Mouse (Mus musculus): ENCODE data around the gene Kif6. TPM values are rescaled to one million over a fixed set of nuclear protein-coding genes. Genes with fewer than 3 reads are reported as not detected.
A peak's percentile ranks its signal among the peaks of the same experiment; 100 is the strongest.

Kif6 gene
- polyA plus RNA-seq, 1 experiment from 2014 or later: 3.1 TPM

GRCm38 (mm10) chr17:49951856-49952607 is 337.1 kb downstream of the Kif6 start:
- Histone ChIP-seq H3K9me3 (replicated peaks; ENCODE audit: control insufficient read depth, low read length) (no peaks in the 10 kb centered on the region), H3K36me3 (replicated peaks; ENCODE audit: control insufficient read depth, insufficient read depth, low read depth, low read length) (no peaks in the 10 kb centered on the region), H3K4me3 (ENCODE audit: low read depth, low read length) (no peak overlapping the region), H3K27me3 (ENCODE audit: control insufficient read depth, insufficient read depth, low read length) (no peaks in the 10 kb centered on the region), H3K4me1 (ENCODE audit: control insufficient read depth, insufficient read depth, low read length) (no peaks in the 10 kb centered on the region), H3K4me2 (ENCODE audit: low read depth, low read length) (no peak overlapping the region), H3K9ac (replicated peaks; ENCODE audit: low read length) (no peak overlapping the region), H3K27ac (replicated peaks; ENCODE audit: low read depth, low read length) (no peak overlapping the region)
- ATAC-seq (replicated peaks; ENCODE audit: insufficient number of reproducible peaks, low FRiP score, low TSS enrichment, low read depth): no peak
- DNase-seq (ENCODE audit: low spot score): peak; percentile 16
- WGBS: 49% methylated on average over 22 of the region's 22 CpGs

- H3K36me3 ChIP-seq (replicated peaks; ENCODE audit: control insufficient read depth, insufficient read depth, low read depth, low read length): no peaks in the 10 kb centered on the region
- H3K27me3 ChIP-seq (ENCODE audit: control insufficient read depth, insufficient read depth, low read length): no peaks in the 10 kb centered on the region
- no peak overlapping the region for H3K4me3 ChIP-seq (ENCODE audit: low read depth, low read length)
- DNase-seq (ENCODE audit: low spot score) (no peak), ATAC-seq (replicated peaks; ENCODE audit: insufficient number of reproducible peaks, low FRiP score, low TSS enrichment, low read depth) (no peak)
- H3K9me3 ChIP-seq (replicated peaks; ENCODE audit: control insufficient read depth, low read length): no peaks in the 10 kb centered on the region
- H3K9ac ChIP-seq (replicated peaks; ENCODE audit: low read length): no peak overlapping the region
- no peak overlapping the region for H3K4me2 ChIP-seq (ENCODE audit: low read depth, low read length)
- no peak overlapping the region for H3K27ac ChIP-seq (replicated peaks; ENCODE audit: low read depth, low read length)
- no peaks in the 10 kb centered on the region for H3K4me1 ChIP-seq (ENCODE audit: control insufficient read depth, insufficient read depth, low read length)
Observed at GRCm38 (mm10) chr17:49959021-49959420, 344.1 kb downstream of the Kif6 start.

Other genes starting within 250 kb of the Kif6 start
- 6.0 and 6.1 TPM in 2 replicates for gene Mocs1, start 186.8 kb upstream of the Kif6 start, polyA plus RNA-seq (2014; fragmentation: Nextera tagmentation; extraction: Ambion mirVana)
- gene Daam2, start 50.8 kb upstream of the Kif6 start, polyA plus RNA-seq (2014; fragmentation: Nextera tagmentation; extraction: Ambion mirVana): 7.0 TPM in 2 replicates

All from embryonic facial prominence, embryonic 11.5 days (tissue).